Mouse (Mus musculus): Measurements from ENCODE around the gene Lmntd1. TPM values are rescaled to one million over a fixed set of nuclear protein-coding genes. Genes with fewer than 3 reads are reported as not detected.

Lmntd1 gene
- polyA plus RNA-seq, 1 experiment from 2014 or later, result 0.78 TPM

- H3K36me3 ChIP-seq, result no peaks in the 10 kb centered on the region
- no peak overlapping the region for H3K27ac ChIP-seq
- WGBS, result 73% methylated on average over 12 of the region's 12 CpGs
- no peak overlapping the region for H3K4me3 ChIP-seq (replicated peaks)
- no peak overlapping the region for H3K4me2 ChIP-seq (replicated peaks)
- no peaks in the 10 kb centered on the region for H3K27me3 ChIP-seq
- no peaks in the 10 kb centered on the region for H3K9me3 ChIP-seq
- H3K4me1 ChIP-seq (replicated peaks), result peaks cover 28% of the 10 kb centered on the region
- no peak overlapping the region for H3K9ac ChIP-seq (replicated peaks)
- no peak for ATAC-seq
Observed at GRCm38 (mm10) chr6:145382586-145383380, 231.3 kb downstream of the Lmntd1 start.

DNA sequence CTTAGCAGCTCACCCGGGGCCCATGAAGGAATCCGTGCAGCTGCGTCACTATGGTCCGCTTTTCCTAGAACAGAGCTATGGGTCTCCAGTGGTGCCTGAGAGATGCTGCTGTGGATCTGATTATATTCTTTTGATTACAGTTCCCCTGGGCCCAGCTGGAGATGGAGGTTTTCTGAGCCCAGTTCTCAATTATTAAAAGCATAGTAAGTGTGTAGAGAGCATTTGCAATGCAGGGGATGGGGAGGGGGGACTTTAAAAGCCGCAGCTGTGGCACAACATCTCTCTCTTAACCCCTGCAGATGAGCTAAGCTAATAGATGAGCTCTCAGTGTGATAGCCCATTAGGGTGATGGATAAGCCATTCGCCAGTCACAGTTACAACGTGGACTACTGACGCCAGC, 233.2 kb downstream of the Lmntd1 start:
- Histone ChIP-seq H3K27ac (peak overlapping the region; percentile 35), H3K4me1 (replicated peaks) (peaks cover 22% of the 10 kb centered on the region), H3K9ac (replicated peaks) (no peak overlapping the region), H3K27me3 (no peaks in the 10 kb centered on the region), H3K9me3 (no peaks in the 10 kb centered on the region), H3K4me3 (replicated peaks) (no peak overlapping the region), H3K4me2 (replicated peaks) (no peak overlapping the region), H3K36me3 (no peaks in the 10 kb centered on the region)
- 52% methylated on average over 8 of the region's 8 CpGs for WGBS
- ATAC-seq, result peak; percentile 82

GRCm38 (mm10) chr6:145379175-145379574, 234.9 kb downstream of the Lmntd1 start:
- no peaks in the 10 kb centered on the region for H3K36me3 ChIP-seq
- no peaks in the 10 kb centered on the region for H3K27me3 ChIP-seq
- no peak overlapping the region for H3K4me3 ChIP-seq (replicated peaks)
- ATAC-seq, result 0 out of 2 replicates have a peak, but pooled peaks have one; percentile 31
- H3K27ac ChIP-seq, result no peak overlapping the region
- H3K4me1 ChIP-seq (replicated peaks), result peaks cover 22% of the 10 kb centered on the region
- H3K9ac ChIP-seq (replicated peaks), result no peak overlapping the region
- H3K4me2 ChIP-seq (replicated peaks), result no peak overlapping the region
- no peaks in the 10 kb centered on the region for H3K9me3 ChIP-seq
- 44% methylated on average over 6 of the region's 6 CpGs for WGBS

DNA sequence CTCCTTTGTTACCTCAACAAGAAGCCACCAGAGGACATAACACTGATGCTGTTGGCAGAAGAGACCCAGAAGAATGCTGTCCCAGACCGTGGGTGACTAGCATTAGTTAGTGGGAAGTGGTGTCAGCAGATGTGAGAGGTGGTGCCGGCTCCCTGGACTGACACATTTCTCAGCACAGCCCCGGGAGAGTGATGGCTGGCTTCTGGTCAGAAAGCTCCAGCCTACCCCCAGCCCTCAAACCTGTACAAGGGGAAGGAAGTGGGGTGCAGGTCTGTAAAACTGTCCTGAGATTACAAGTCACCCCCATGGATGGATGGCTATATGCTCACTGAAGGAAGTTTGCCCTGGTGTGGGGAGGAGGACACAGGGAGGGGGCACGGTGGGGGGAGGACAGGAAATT, 235.4 kb downstream of the Lmntd1 start:
- ATAC-seq, result no peak
- Histone ChIP-seq H3K4me2 (replicated peaks) (no peak overlapping the region), H3K4me1 (replicated peaks) (peaks cover 27% of the 10 kb centered on the region), H3K36me3 (no peaks in the 10 kb centered on the region), H3K9ac (replicated peaks) (no peak overlapping the region), H3K27ac (no peak overlapping the region), H3K27me3 (no peaks in the 10 kb centered on the region), H3K4me3 (replicated peaks) (no peak overlapping the region), H3K9me3 (no peaks in the 10 kb centered on the region)
- WGBS, result 79% methylated on average over 4 of the region's 4 CpGs

DNA sequence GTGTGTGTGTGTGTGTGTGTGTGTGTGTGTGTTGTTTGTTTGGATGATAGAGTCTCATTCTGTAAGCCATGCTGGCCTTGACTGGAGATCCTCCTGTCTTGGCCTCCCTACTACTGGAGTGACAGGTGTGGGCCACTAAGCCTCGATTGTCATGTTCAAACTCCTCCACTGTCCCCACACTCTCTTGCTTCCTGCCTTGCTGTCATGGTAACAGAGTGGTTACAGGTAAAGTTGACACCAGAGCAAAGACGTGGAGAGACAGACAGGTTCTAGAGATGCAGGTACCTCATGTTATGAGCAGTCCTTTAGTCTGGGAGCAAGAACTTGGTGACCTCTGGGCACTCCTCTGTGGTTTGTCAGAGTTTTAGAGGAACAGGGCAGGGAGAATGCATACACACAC, 239.7 kb downstream of the Lmntd1 start:
- Histone ChIP-seq H3K4me3 (replicated peaks) (no peak overlapping the region), H3K27ac (no peak overlapping the region), H3K9ac (replicated peaks) (no peak overlapping the region), H3K4me1 (replicated peaks) (peaks cover 16% of the 10 kb centered on the region), H3K36me3 (no peaks in the 10 kb centered on the region), H3K27me3 (no peaks in the 10 kb centered on the region), H3K4me2 (replicated peaks) (no peak overlapping the region), H3K9me3 (no peaks in the 10 kb centered on the region)
- whole genome bisulfite sequencing, result 87% methylated on average over 2 of the region's 2 CpGs
- ATAC-seq, result no peak

DNA sequence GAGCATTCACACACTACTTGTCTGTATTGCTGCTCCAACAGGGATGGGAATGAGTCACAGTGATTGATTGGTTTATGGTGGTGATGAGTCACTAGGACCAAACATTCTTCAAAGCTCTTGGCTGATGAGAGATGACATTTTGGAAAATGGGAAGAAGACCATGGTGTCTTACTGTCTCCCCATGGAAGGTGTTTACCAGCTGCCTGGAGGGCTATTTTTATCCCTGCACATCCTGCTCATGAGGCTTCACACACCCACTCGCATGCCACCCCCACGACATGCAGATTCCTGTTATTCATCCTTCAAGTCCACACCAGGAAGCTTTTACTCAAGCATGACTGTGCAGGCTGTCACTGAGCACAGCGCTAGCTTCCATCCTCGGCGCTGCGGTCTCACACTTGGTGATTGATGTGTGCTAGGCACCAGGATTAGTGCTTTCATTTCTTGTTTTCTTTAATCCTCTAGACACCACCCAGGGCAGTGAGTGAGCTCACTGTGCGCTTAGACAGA, 240.4 kb downstream of the Lmntd1 start:
- Histone ChIP-seq H3K9me3 (no peaks in the 10 kb centered on the region), H3K4me1 (replicated peaks) (peaks cover 10% of the 10 kb centered on the region), H3K9ac (replicated peaks) (no peak overlapping the region), H3K27ac (no peak overlapping the region), H3K27me3 (no peaks in the 10 kb centered on the region), H3K36me3 (no peaks in the 10 kb centered on the region), H3K4me3 (replicated peaks) (no peak overlapping the region), H3K4me2 (replicated peaks) (no peak overlapping the region)
- 37% methylated on average over 7 of the region's 7 CpGs for WGBS
- ATAC-seq, result no peak

- no peaks in the 10 kb centered on the region for H3K27me3 ChIP-seq
- 61% methylated on average over 2 of the region's 2 CpGs for WGBS
- no peaks in the 10 kb centered on the region for H3K36me3 ChIP-seq
- ATAC-seq, result no peak
- no peak overlapping the region for H3K27ac ChIP-seq
- no peak overlapping the region for H3K4me3 ChIP-seq (replicated peaks)
- no peak overlapping the region for H3K9ac ChIP-seq (replicated peaks)
- peaks cover 6% of the 10 kb centered on the region; the same call in 1 of the 2 replicates for H3K4me1 ChIP-seq (replicated peaks)
- H3K4me2 ChIP-seq (replicated peaks), result no peak overlapping the region
- H3K9me3 ChIP-seq, result no peaks in the 10 kb centered on the region
Observed at GRCm38 (mm10) chr6:145372066-145372465, 242.1 kb downstream of the Lmntd1 start.

- Histone ChIP-seq H3K36me3 (no peaks in the 10 kb centered on the region), H3K9me3 (no peaks in the 10 kb centered on the region), H3K4me3 (replicated peaks) (no peak overlapping the region), H3K9ac (replicated peaks) (no peak overlapping the region), H3K4me2 (replicated peaks) (no peak overlapping the region), H3K27me3 (no peaks in the 10 kb centered on the region), H3K27ac (no peak overlapping the region), H3K4me1 (replicated peaks) (peaks cover 6% of the 10 kb centered on the region; the same call in 1 of the 2 replicates)
- whole genome bisulfite sequencing, result 93% methylated on average over 4 of the region's 4 CpGs
- no peak for ATAC-seq
Observed at GRCm38 (mm10) chr6:145371586-145371985, 242.5 kb downstream of the Lmntd1 start.

DNA sequence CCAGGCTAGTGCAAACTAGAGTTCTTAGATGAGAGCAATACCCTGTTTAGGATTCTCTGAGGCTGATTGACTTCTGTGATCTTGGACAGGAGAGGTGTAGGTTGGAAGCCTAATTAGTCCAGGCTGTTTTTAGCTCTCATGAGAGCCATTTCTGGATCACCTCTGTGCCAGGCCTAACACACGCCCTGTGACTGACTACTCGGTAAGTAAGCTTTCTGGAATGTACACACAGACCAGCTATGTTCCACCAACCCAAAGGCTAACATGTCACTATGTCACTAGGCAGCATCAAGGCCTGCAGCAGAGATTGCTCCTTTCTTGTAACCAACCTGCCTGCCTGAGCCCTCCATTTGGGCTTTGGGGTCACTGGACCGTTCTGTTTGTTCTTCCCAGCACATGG, 243.8 kb downstream of the Lmntd1 start:
- H3K27me3 ChIP-seq, result no peaks in the 10 kb centered on the region
- no peak overlapping the region for H3K4me2 ChIP-seq (replicated peaks)
- H3K9ac ChIP-seq (replicated peaks), result no peak overlapping the region
- no peaks in the 10 kb centered on the region for H3K9me3 ChIP-seq
- no peak overlapping the region for H3K4me3 ChIP-seq (replicated peaks)
- WGBS, result 80% methylated on average over 3 of the region's 3 CpGs
- H3K4me1 ChIP-seq (replicated peaks), result peaks cover 6% of the 10 kb centered on the region; the same call in 1 of the 2 replicates
- H3K36me3 ChIP-seq, result no peaks in the 10 kb centered on the region
- no peak for ATAC-seq
- no peak overlapping the region for H3K27ac ChIP-seq

GRCm38 (mm10) chr6:145369290-145369689, 244.8 kb downstream of the Lmntd1 start:
- no peak overlapping the region for H3K4me2 ChIP-seq (replicated peaks)
- no peak overlapping the region for H3K27ac ChIP-seq
- no peak overlapping the region for H3K4me3 ChIP-seq (replicated peaks)
- H3K4me1 ChIP-seq (replicated peaks), result peaks cover 6% of the 10 kb centered on the region; the same call in 1 of the 2 replicates
- H3K9ac ChIP-seq (replicated peaks), result no peak overlapping the region
- no peak for ATAC-seq
- H3K9me3 ChIP-seq, result no peaks in the 10 kb centered on the region
- 78% methylated on average over 4 of the region's 4 CpGs for WGBS
- no peaks in the 10 kb centered on the region for H3K36me3 ChIP-seq
- no peaks in the 10 kb centered on the region for H3K27me3 ChIP-seq

DNA sequence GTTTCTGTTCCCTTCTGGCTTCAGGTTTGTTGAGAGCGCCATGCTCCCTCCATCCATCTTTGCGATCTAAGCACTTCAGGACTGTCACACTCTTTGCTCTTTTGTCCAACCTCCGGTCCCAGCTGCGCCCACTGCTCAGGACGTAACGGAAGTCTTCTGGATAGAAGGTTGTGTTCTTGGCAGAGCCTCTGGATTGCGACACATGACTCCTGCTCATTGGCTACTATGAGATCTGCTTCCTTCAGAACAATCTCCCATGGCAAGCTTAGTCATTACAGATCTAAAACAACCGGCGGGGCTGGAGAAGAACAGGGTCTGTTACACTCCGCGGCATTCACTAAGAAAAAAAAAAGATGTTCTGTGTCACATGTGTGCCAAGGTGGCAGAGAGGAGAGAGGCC, 247.6 kb downstream of the Lmntd1 start:
- Histone ChIP-seq H3K4me3 (replicated peaks) (no peak overlapping the region), H3K9me3 (no peaks in the 10 kb centered on the region), H3K9ac (replicated peaks) (no peak overlapping the region), H3K27me3 (no peaks in the 10 kb centered on the region), H3K4me2 (replicated peaks) (no peak overlapping the region), H3K36me3 (no peaks in the 10 kb centered on the region), H3K27ac (no peak overlapping the region), H3K4me1 (replicated peaks) (no peaks in the 10 kb centered on the region)
- 92% methylated on average over 11 of the region's 11 CpGs for WGBS
- no peak for ATAC-seq

DNA sequence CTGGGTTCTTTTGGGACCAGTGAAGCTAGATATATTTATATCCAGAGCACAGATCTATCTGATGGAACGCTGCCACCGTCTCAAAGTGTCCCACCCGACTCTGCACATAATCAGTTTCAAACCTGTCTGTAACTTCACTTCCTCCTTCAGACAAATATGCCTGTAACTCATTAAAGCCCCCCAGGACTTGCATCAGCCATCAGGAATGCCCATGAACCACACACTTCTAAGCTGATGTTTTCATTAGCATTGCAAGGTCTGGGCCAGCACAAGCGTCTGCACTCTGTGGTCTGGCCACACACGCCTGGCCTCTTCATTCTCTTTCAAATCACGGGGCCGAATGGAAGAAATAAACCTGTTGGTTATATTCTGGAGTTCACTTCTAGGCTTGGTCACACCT, 250.4 kb downstream of the Lmntd1 start:
- no peak overlapping the region for H3K4me3 ChIP-seq (replicated peaks)
- H3K27me3 ChIP-seq, result no peaks in the 10 kb centered on the region
- no peak overlapping the region for H3K4me2 ChIP-seq (replicated peaks)
- ATAC-seq, result no peak
- no peak overlapping the region for H3K27ac ChIP-seq
- H3K36me3 ChIP-seq, result no peaks in the 10 kb centered on the region
- no peak overlapping the region for H3K9ac ChIP-seq (replicated peaks)
- WGBS, result 80% methylated on average over 7 of the region's 7 CpGs
- peaks cover 4% of the 10 kb centered on the region; the same call in 1 of the 2 replicates for H3K4me1 ChIP-seq (replicated peaks)
- no peaks in the 10 kb centered on the region for H3K9me3 ChIP-seq

Measured in midbrain, embryonic 13.5 days (tissue).